Mouse (Mus musculus) activated CD4-positive, CD25-positive, alpha-beta regulatory T cell, adult 4 months (primary cell): ENCODE measurements around the gene Itprip. TPM values are rescaled to one million over a fixed set of nuclear protein-coding genes. Genes with fewer than 3 reads are reported as not detected.

Experiments
- ATAC-seq: one replicate; pipeline ENCODE4 v1.8.0; 2017
- polyA plus RNA-seq, 2 experiments: library from polyadenylated mRNA; unstranded; fragments of 100-300 nt; shearing (Covaris generic); gene quantifications; one replicate each; pipeline ENCODE4 v1.2.1; 2017

Itprip gene
- polyA plus RNA-seq, 2 experiments from 2014 or later = 6.2 to 11.9 TPM

DNA sequence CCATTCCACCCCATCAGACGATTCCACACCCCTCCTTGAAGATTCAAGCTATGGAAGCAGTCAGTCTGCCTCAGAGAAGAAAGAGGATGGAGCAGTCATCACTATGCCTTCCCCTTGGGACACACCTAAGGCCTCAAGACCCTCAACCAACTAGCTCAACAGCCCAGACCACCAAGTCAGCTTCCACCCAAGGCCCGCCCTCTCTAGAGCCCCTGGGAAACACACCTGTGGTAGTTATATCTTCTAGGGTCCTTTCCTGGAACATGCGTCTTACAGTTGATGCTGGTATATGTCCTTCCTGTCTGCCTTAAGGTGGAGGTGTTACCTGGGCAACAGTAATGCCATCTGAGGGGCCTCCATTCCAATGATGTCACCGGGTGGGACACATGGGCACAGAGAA lies 4.9 kb downstream of the Itprip start:
- ATAC-seq = no peak

GRCm38 (mm10) chr19:47913344-47913743 lies 5.8 kb downstream of the Itprip start:
- no peak for ATAC-seq

GRCm38 (mm10) chr19:47910751-47911150 lies 8.3 kb downstream of the Itprip start:
- peak; percentile 7 for ATAC-seq

DNA sequence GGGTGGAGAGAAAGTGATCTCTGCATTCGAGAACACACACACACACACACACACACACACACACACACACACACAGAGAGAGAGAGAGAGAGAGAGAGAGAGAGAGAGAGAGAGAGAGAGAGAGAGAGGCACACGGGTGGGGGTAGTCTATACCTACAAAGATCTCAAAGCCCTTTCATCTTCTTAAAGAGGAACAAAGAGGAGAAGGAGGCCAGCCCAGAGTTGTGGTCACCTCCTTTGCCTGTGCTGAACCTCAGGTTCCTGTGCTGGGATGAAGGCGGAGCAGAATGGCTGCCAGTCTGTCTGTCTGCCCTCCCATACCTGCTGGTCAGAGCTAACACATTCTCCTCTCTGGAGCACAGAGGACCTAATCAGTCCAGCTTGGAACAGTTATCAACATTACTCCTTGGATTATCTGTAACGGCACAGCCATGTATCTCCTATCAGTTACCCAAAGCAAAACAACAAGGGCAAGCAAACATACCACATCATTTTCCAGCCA lies 8.9 kb downstream of the Itprip start:
- peak; percentile 79 for ATAC-seq

DNA sequence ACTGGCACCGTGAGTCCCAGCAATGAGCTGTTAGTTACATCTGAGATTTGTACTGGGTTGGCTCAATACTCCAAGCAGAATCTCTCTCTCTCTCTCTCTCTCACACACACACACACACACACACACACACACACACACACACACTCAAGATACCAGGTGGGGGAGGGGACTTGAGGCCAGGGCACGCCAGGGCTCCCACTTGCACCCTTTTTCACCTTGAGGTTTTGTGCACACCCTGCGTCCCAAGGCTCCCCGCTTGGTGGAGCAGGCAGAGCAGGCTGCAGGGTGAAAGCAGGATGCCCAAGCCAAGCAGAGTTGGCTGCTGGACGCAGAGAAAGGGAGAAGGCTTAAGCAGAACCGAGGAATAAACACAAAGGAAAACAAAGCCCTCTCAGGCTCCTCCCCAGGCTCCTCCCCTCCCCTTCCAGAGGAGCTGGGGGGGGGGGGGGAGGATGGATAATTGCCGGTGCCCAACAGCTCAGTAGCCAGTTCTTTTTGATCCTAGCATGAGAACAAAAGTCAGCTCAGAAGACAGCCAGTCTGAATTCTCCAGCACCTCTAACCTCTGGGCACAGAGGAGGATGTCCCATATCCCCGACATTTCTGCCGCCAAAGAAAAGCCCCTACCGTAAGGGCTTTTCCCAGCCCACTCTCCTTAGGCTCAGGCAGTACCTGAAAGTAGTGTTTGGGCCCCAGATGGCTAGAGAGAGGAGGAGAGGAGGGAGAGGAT lies 9.5 kb downstream of the Itprip start:
- peak; percentile 40 for ATAC-seq

GRCm38 (mm10) chr19:47908961-47909371 lies 10.1 kb downstream of the Itprip start:
- ATAC-seq = no peak

GRCm38 (mm10) chr19:47907596-47907995 lies 11.5 kb downstream of the Itprip start:
- ATAC-seq = no peak

DNA sequence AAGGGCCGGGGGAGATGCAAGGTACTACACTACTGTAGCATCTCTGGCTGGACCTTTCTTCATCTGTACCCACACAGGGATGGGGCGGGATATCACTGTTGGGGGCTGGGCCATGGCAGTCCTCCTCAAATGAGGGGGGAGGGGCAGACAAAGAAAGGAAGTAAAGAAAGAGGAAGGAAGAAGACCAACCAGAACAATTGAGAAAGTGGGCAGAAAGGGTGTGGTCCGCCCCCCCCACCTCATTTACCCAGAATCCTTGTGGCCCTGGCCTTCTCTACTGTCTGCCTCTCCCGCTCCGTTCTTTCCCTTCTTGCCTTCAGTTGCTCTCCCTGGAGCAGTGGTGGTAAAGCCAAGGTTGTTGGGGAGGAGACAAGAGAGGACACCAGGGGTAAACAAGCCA lies 13.5 kb downstream of the Itprip start:
- ATAC-seq = no peak

DNA sequence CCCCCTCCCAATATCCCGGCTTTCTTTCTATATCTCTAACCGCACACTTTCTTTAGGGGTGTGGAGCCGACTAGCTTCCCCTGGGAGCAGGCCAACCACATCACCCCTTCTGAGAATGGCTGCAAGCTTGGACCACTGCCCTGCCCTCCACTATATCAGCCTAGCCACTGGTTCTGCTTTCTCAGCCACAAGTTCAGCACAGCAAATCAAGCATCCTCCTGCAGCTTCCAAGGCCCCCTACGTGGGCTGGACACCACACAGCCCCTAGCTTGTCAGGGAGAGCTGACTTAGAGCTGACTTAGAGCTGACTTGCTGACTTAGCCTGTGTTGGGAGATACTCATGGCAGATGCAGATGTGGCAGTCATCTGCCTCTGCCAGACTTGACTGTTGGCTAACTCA lies 14.0 kb downstream of the Itprip start:
- no peak for ATAC-seq

- no peak for ATAC-seq
Observed at GRCm38 (mm10) chr19:47903679-47904078, 15.4 kb downstream of the Itprip start.

DNA sequence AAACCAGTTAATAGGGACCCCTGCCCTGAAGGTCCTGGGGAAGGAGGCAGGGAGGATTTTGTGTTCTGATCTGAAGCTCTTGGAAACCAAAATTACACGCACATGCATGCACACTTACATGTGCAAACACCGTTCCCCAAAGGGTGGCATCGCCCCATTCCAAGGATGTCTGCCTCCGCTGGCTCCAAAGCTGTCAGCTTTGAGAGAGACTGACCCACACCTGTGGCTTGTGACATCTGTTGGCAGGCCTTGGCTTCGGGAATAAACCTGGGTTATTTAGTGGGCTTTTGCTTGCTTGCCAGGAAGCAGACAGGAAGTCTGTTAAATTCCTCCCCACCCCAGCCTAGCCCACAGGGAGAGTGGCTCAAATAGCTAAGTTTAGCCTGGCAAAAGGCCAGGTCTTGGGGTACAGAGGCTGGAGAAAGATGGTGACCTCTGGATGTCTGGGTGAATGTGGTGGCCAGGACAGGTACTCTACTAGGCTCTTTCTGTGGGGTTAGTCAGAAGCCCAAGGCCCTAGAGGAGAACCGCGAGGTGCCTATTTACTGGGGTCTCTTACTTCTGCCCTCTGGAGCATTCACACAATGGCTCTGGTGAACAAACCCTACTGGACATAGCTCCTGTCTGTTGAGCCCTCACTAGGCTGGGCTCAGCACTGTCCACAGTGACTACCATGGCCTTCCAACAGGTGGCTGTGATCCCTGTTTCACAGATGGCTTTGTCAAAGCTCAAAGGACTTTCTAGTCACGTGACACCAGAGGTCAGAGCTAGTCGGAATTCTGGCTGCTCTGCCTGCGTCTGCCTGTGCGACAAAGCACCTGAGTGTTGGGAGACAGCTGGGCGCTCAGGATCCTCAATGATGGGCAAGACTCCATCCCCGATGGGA lies 16.5 kb downstream of the Itprip start:
- ATAC-seq = no peak

- no peak for ATAC-seq
Observed at GRCm38 (mm10) chr19:47900558-47900957, 18.5 kb downstream of the Itprip start.

DNA sequence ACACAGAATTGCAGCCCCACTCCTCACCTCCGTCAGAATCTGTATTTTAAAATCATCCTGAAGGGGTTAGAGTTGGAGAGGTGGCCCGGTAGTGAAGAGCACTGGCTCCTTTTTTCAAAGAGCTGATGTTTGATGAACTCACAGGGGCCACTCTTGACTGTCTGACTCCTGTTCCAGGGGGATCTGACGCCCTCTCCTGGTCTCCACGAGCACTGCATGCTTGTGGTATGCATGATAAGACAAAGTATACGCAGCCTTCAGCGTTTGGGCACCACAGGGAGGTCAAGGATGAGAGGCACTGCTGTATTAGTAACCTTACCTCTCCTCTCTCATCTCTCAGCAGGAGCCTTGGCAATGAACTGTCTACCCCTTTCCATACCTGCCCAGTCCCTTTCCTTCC lies 19.1 kb downstream of the Itprip start:
- no peak for ATAC-seq

- peak; percentile 79 for ATAC-seq
Observed at GRCm38 (mm10) chr19:47898472-47899079, 20.5 kb downstream of the Itprip start.

DNA sequence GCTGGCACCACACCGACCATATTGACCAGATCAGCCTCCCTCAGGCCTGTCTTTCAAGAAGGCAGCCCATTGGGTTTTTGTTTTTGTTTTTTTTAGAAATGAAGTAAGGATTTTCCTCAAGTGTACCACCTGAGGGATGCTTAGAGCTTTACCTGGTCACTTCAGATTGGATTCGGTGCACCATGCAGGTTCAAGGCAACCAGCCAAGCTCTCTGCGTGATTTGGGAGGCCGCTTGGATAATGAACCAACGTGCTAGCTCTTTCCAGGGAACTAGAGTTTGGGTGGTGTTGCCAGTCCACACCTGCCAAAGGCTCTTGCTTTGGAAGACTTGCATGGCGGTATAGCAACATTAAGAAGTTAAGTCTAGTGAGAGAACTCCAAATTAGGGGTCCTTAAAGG lies 26.0 kb downstream of the Itprip start:
- no peak for ATAC-seq

- no peak for ATAC-seq
Observed at GRCm38 (mm10) chr19:47891562-47892312, 27.4 kb downstream of the Itprip start.

- peak; percentile 57 for ATAC-seq
Observed at GRCm38 (mm10) chr19:47890489-47891130, 28.5 kb downstream of the Itprip start.

GRCm38 (mm10) chr19:47888037-47888436 lies 31.1 kb downstream of the Itprip start:
- ATAC-seq = peak; percentile 10

DNA sequence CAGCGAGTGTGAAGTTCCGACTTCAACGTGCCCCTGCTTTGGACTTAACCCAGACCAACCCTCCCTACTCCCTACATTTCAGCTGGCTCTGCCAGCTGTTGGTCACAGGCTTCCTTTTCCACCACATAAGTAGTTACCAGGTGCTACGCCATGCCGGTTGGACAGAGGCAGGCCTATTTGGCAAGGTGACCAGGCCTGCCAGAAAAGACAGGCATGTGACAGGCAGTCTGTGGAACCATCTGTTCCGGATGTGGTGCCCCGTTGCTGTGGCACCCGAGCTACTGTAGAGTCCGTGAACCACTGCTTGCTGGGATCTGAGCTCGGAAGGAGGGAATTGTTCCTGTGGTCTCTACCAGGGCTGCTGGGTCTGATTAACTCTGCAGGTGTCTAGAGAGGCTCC lies 31.7 kb downstream of the Itprip start:
- ATAC-seq = peak; percentile 68

DNA sequence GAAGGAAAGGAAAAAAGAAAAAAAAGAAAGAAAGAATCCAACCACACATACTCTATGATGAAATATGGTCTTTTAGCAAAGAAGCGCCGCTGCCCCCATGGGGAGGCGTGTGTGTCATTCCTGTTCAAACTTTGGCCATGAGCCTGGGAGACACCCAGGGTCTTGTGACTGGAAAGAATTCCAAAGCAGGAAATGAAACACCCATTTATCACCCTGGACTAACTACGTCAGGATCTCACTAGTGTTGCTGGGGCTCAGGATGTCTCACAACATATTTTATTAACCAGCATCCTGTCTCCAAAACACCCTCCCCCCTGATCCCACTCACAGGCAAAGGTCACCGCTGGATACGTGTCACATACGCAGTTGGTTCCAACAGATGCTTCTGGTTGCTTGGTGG lies 32.5 kb downstream of the Itprip start:
- ATAC-seq = no peak

GRCm38 (mm10) chr19:47885886-47886285 lies 33.2 kb downstream of the Itprip start:
- ATAC-seq = no peak

- ATAC-seq = no peak
Observed at GRCm38 (mm10) chr19:47885191-47885743, 33.8 kb downstream of the Itprip start.
